Mouse (Mus musculus): ENCODE results near the gene Ppp2r5e. TPM values are rescaled to one million over a fixed set of nuclear protein-coding genes. Genes with fewer than 3 reads are reported as not detected.
A peak's percentile ranks its signal among the peaks of the same experiment; 100 is the strongest.

Gene Ppp2r5e
- polyA plus RNA-seq, 1 experiment from 2014 or later: 7.8 TPM

DNA sequence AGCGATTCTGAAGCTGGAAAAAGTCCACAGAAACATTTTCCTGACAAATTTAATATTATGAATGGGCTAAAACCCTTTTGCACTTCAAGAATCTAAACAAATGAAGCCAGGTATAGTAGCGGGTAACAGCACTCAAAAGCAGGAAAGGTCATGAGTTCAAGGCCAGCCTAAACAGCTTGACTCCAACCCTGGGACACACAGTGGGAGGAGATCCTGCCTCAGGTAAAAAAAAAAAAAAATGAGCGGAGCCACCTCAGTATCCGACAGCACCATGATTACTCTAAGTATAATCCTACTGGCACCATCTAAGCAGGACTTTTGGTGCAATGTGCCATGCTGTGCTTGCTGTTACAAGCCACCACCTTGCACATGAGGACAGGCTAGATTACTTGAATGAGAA lies 2.2 kb downstream of the Ppp2r5e start:
- 49% methylated on average over 4 of the region's 4 CpGs for WGBS
- H3K27me3 ChIP-seq (ENCODE audit: control insufficient read depth, insufficient read depth, low read length): no peaks in the 10 kb centered on the region
- no peak overlapping the region for H3K4me3 ChIP-seq (replicated peaks; ENCODE audit: low read length)
- H3K9ac ChIP-seq (ENCODE audit: low read length): no peak overlapping the region
- no peak for ATAC-seq (ENCODE audit: insufficient read depth, low FRiP score)
- peaks cover 8% of the 10 kb centered on the region; the same call in 1 of the 2 replicates for H3K36me3 ChIP-seq (ENCODE audit: control insufficient read depth, insufficient read depth, low read length)
- H3K4me2 ChIP-seq (ENCODE audit: low read depth, low read length): peak overlapping the region; percentile 94
- H3K4me1 ChIP-seq (ENCODE audit: control insufficient read depth, insufficient read depth, low read length): peaks cover 10% of the 10 kb centered on the region
- no peak overlapping the region for H3K27ac ChIP-seq (ENCODE audit: low read length)
- H3K9me3 ChIP-seq (replicated peaks; ENCODE audit: control insufficient read depth, low read length): no peaks in the 10 kb centered on the region

DNA sequence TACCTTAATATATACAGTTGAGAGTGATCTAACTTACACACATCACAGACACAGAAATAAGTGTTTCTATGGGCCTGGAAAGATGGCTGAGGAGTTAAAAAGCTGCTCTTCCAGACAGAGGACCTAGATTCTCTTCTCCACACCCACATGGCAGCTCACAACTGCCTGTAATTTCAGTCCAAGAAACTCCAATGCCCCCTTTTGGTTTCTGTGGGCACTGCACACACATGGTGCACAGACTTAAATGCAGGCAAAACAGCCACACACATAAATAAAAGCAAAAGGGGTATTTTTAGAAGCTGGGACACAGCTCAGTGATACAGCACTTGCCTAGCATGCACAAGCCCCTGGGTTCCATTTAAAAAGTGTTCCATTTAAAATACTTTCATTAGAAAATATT lies 8.5 kb downstream of the Ppp2r5e start:
- H3K9me3 ChIP-seq (replicated peaks; ENCODE audit: control insufficient read depth, low read length): no peaks in the 10 kb centered on the region
- ATAC-seq (ENCODE audit: insufficient read depth, low FRiP score): no peak
- no peak overlapping the region for H3K9ac ChIP-seq (ENCODE audit: low read length)
- peaks cover 14% of the 10 kb centered on the region; the same call in 1 of the 2 replicates for H3K36me3 ChIP-seq (ENCODE audit: control insufficient read depth, insufficient read depth, low read length)
- no peak overlapping the region for H3K27ac ChIP-seq (ENCODE audit: low read length)
- H3K4me2 ChIP-seq (ENCODE audit: low read depth, low read length): no peak overlapping the region
- no peaks in the 10 kb centered on the region for H3K27me3 ChIP-seq (ENCODE audit: control insufficient read depth, insufficient read depth, low read length)
- H3K4me3 ChIP-seq (replicated peaks; ENCODE audit: low read length): no peak overlapping the region
- H3K4me1 ChIP-seq (ENCODE audit: control insufficient read depth, insufficient read depth, low read length): no peaks in the 10 kb centered on the region

DNA sequence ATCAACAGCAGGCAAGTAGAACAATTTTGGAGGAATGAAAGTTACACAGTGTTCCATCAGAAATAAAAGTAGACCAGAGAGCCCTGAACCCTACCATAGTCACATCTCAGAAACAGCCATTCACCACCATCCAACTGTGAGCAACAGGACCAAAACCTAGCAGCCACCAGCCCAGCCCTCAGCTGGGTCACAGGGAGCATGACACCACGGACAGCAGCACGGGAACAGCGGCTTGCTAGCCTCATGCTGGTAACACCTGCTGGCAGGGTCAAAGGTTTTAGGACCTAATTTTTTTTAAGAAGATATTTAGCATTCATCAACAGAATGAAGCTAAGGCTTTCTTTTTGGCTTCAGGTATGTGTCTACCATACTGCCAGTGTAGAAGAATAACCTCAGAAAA lies 12.3 kb downstream of the Ppp2r5e start:
- WGBS: 77% methylated on average over 3 of the region's 3 CpGs
- H3K27ac ChIP-seq (ENCODE audit: low read length): no peak overlapping the region
- H3K36me3 ChIP-seq (ENCODE audit: control insufficient read depth, insufficient read depth, low read length): 0 out of 2 replicates have a peak, but pooled peaks cover 6% of the 10 kb centered on the region
- no peaks in the 10 kb centered on the region for H3K9me3 ChIP-seq (replicated peaks; ENCODE audit: control insufficient read depth, low read length)
- ATAC-seq (ENCODE audit: insufficient read depth, low FRiP score): no peak
- H3K4me2 ChIP-seq (ENCODE audit: low read depth, low read length): no peak overlapping the region
- no peak overlapping the region for H3K4me3 ChIP-seq (replicated peaks; ENCODE audit: low read length)
- no peak overlapping the region for H3K9ac ChIP-seq (ENCODE audit: low read length)
- H3K27me3 ChIP-seq (ENCODE audit: control insufficient read depth, insufficient read depth, low read length): no peaks in the 10 kb centered on the region
- no peaks in the 10 kb centered on the region for H3K4me1 ChIP-seq (ENCODE audit: control insufficient read depth, insufficient read depth, low read length)

DNA sequence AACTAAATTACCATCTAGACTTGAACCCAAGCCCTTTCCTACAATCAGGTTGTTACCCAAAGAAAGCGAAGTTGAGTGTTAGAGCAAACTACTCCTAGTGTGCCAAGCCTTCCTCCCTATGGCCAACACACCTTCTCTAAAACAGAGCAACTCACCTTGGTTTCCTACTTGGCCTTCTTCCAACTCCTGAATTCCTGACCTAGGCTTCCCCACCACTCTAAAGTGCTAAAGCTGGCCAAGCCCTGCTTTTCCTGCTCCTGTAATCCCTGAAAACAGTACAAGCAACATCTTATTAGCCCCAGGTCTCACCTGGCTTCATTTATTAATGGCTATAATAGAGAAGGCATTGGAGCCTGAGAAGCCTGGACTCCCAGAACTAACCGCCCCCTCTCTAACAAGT lies 17.0 kb downstream of the Ppp2r5e start:
- no peak overlapping the region for H3K4me3 ChIP-seq (replicated peaks; ENCODE audit: low read length)
- no peak overlapping the region for H3K4me2 ChIP-seq (ENCODE audit: low read depth, low read length)
- WGBS: 88% methylated on average over 2 of the region's 2 CpGs
- H3K9ac ChIP-seq (ENCODE audit: low read length): no peak overlapping the region
- H3K9me3 ChIP-seq (replicated peaks; ENCODE audit: control insufficient read depth, low read length): no peaks in the 10 kb centered on the region
- ATAC-seq (ENCODE audit: insufficient read depth, low FRiP score): no peak
- no peaks in the 10 kb centered on the region for H3K36me3 ChIP-seq (ENCODE audit: control insufficient read depth, insufficient read depth, low read length)
- no peaks in the 10 kb centered on the region for H3K27me3 ChIP-seq (ENCODE audit: control insufficient read depth, insufficient read depth, low read length)
- H3K4me1 ChIP-seq (ENCODE audit: control insufficient read depth, insufficient read depth, low read length): peaks cover 9% of the 10 kb centered on the region
- H3K27ac ChIP-seq (ENCODE audit: low read length): no peak overlapping the region

DNA sequence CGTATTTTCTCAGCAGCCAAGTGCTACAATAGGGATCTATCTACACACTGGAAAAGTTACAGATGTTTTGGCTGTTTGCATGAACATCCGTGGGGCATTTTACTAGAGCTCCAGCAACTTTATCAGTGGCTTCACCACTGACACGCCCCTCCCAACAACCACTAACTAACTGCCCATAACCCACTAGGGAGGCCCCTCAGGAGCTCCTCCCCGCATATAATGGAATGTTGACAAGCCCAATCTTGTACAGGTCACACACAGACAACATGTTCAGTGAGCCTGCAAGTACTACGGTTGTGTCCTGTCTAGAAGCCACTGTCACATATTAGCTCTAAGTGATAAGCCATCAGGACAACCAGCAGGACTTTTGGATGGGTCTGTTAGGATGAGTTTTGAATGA lies 18.8 kb downstream of the Ppp2r5e start:
- Histone ChIP-seq H3K9ac (ENCODE audit: low read length) (no peak overlapping the region), H3K36me3 (ENCODE audit: control insufficient read depth, insufficient read depth, low read length) (no peaks in the 10 kb centered on the region), H3K27me3 (ENCODE audit: control insufficient read depth, insufficient read depth, low read length) (no peaks in the 10 kb centered on the region), H3K9me3 (replicated peaks; ENCODE audit: control insufficient read depth, low read length) (no peaks in the 10 kb centered on the region), H3K27ac (ENCODE audit: low read length) (no peak overlapping the region), H3K4me3 (replicated peaks; ENCODE audit: low read length) (no peak overlapping the region), H3K4me2 (ENCODE audit: low read depth, low read length) (no peak overlapping the region), H3K4me1 (ENCODE audit: control insufficient read depth, insufficient read depth, low read length) (peaks cover 14% of the 10 kb centered on the region)
- no peak for ATAC-seq (ENCODE audit: insufficient read depth, low FRiP score)
- WGBS: 58% methylated on average over 5 of the region's 5 CpGs

DNA sequence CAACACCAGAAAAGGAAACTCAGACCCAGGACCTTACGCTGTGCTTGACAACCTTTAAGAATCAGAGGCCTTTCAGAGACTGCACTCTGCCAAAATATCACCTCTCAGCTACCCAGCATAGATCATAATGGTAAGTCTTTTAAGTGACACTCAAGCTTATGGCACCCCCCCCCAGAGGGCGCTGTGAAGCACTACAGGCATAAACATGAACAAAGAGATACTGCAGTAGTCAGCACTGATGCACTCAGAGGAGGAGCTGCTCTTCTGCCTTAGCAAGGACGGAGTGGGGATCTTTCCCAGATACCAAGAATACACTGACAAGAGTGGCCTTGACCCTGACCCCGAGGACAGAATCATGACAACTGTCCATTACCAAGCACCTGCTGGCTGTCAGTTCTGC lies 23.8 kb downstream of the Ppp2r5e start:
- WGBS: 64% methylated on average over 4 of the region's 4 CpGs
- ATAC-seq (ENCODE audit: insufficient read depth, low FRiP score): no peak
- no peak overlapping the region for H3K9ac ChIP-seq (ENCODE audit: low read length)
- H3K4me2 ChIP-seq (ENCODE audit: low read depth, low read length): no peak overlapping the region
- no peaks in the 10 kb centered on the region for H3K9me3 ChIP-seq (replicated peaks; ENCODE audit: control insufficient read depth, low read length)
- H3K36me3 ChIP-seq (ENCODE audit: control insufficient read depth, insufficient read depth, low read length): no peaks in the 10 kb centered on the region
- H3K4me3 ChIP-seq (replicated peaks; ENCODE audit: low read length): no peak overlapping the region
- peaks cover 15% of the 10 kb centered on the region for H3K4me1 ChIP-seq (ENCODE audit: control insufficient read depth, insufficient read depth, low read length)
- H3K27me3 ChIP-seq (ENCODE audit: control insufficient read depth, insufficient read depth, low read length): no peaks in the 10 kb centered on the region
- H3K27ac ChIP-seq (ENCODE audit: low read length): no peak overlapping the region

DNA sequence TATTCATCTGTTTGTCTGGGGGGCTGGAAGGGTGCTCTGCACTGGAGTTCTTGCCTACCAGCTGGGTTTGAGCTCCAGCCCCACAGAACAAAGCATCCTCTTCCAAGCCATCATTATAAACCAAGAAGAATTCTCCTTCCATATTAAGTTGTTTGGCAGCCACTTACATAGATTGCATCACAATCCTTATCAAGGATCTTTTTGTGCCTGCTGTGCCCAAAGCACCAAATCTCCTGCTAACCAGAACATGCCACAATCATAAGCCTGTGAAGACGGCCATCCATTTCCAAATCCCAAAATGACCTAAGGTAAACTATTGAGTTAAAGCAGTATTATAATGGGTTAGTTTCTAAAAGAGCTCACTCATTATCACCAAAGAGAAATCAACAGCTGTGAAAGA lies 25.9 kb downstream of the Ppp2r5e start:
- ATAC-seq (ENCODE audit: insufficient read depth, low FRiP score): no peak
- no peak overlapping the region for H3K9ac ChIP-seq (ENCODE audit: low read length)
- peaks cover 13% of the 10 kb centered on the region for H3K4me1 ChIP-seq (ENCODE audit: control insufficient read depth, insufficient read depth, low read length)
- H3K4me2 ChIP-seq (ENCODE audit: low read depth, low read length): no peak overlapping the region
- no peaks in the 10 kb centered on the region for H3K9me3 ChIP-seq (replicated peaks; ENCODE audit: control insufficient read depth, low read length)
- H3K27ac ChIP-seq (ENCODE audit: low read length): no peak overlapping the region
- WGBS: 73% methylated on average over 1 of the region's 1 CpGs
- no peak overlapping the region for H3K4me3 ChIP-seq (replicated peaks; ENCODE audit: low read length)
- H3K27me3 ChIP-seq (ENCODE audit: control insufficient read depth, insufficient read depth, low read length): no peaks in the 10 kb centered on the region
- H3K36me3 ChIP-seq (ENCODE audit: control insufficient read depth, insufficient read depth, low read length): no peaks in the 10 kb centered on the region

DNA sequence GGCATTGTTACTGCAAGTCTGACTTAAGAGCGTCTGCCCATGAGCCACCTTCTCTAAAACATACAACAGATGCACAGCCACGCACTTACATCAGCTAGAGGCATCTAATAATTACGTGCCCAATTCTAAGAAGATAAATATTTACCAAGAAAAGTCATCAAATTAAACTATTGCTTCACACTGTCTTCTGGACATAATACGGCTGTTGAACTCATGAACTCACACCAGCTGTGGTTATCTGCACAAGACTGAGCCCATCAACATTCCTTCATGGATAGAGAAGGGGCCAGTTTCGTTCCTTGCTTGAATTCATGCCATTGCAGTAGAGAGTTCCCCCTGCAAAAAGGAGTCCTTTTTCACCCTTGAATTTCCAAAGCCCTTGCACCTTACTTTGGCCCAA lies 28.3 kb downstream of the Ppp2r5e start:
- Histone ChIP-seq H3K27me3 (ENCODE audit: control insufficient read depth, insufficient read depth, low read length) (no peaks in the 10 kb centered on the region), H3K9ac (ENCODE audit: low read length) (no peak overlapping the region), H3K9me3 (replicated peaks; ENCODE audit: control insufficient read depth, low read length) (no peaks in the 10 kb centered on the region), H3K27ac (ENCODE audit: low read length) (0 out of 2 replicates have a peak overlapping the region, but pooled peaks have one; percentile 9), H3K4me1 (ENCODE audit: control insufficient read depth, insufficient read depth, low read length) (peaks cover 14% of the 10 kb centered on the region), H3K36me3 (ENCODE audit: control insufficient read depth, insufficient read depth, low read length) (no peaks in the 10 kb centered on the region), H3K4me3 (replicated peaks; ENCODE audit: low read length) (no peak overlapping the region), H3K4me2 (ENCODE audit: low read depth, low read length) (no peak overlapping the region)
- WGBS: 30% methylated on average over 5 of the region's 5 CpGs
- ATAC-seq (ENCODE audit: insufficient read depth, low FRiP score): peak; percentile 52; the same call in 1 of the 2 replicates

DNA sequence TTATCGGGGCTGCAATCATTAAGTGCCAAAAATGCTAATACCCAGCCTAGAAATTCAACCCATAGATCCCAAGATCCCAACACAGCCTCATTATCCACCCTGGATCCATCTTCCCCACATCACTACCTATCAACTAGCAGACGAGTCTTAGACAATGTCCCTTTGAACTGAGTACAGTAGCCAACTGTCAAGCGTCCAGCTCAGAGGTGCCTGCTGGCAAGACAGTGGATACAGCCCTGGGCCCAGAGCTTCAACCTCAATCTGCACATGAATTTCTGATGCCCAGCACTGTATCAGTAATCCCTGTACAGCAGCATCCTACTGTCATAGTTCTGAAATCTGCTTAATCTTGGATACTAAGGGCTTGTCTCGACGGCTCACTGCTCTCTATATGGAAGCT lies 30.3 kb downstream of the Ppp2r5e start:
- Histone ChIP-seq H3K9me3 (replicated peaks; ENCODE audit: control insufficient read depth, low read length) (no peaks in the 10 kb centered on the region), H3K9ac (ENCODE audit: low read length) (no peak overlapping the region), H3K4me2 (ENCODE audit: low read depth, low read length) (no peak overlapping the region), H3K27me3 (ENCODE audit: control insufficient read depth, insufficient read depth, low read length) (no peaks in the 10 kb centered on the region), H3K27ac (ENCODE audit: low read length) (no peak overlapping the region), H3K4me1 (ENCODE audit: control insufficient read depth, insufficient read depth, low read length) (peaks cover 16% of the 10 kb centered on the region), H3K36me3 (ENCODE audit: control insufficient read depth, insufficient read depth, low read length) (no peaks in the 10 kb centered on the region), H3K4me3 (replicated peaks; ENCODE audit: low read length) (no peak overlapping the region)
- 92% methylated on average over 5 of the region's 5 CpGs for WGBS
- ATAC-seq (ENCODE audit: insufficient read depth, low FRiP score): no peak

DNA sequence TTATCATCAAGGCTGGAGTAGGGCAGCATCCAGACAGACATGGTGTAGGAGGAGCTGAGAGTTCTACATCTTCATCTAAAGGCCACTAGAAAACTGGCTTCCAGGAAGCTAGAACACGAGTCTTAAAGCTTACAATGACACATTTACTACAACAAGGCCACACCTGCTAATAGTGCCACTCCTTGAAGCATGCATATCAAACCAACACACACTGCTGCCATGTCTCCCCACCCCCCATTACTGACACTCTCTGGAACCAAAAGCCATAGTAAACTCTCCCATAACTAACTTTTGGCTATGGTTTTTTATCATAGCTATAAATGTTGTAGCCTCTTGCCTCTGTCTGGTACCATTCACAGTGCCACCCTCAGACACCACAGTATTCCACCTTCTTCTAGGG lies 31.5 kb downstream of the Ppp2r5e start:
- Histone ChIP-seq H3K4me3 (replicated peaks; ENCODE audit: low read length) (no peak overlapping the region), H3K4me1 (ENCODE audit: control insufficient read depth, insufficient read depth, low read length) (peaks cover 16% of the 10 kb centered on the region), H3K27ac (ENCODE audit: low read length) (no peak overlapping the region; the same call in 1 of the 2 replicates), H3K36me3 (ENCODE audit: control insufficient read depth, insufficient read depth, low read length) (no peaks in the 10 kb centered on the region), H3K9me3 (replicated peaks; ENCODE audit: control insufficient read depth, low read length) (no peaks in the 10 kb centered on the region), H3K9ac (ENCODE audit: low read length) (no peak overlapping the region), H3K4me2 (ENCODE audit: low read depth, low read length) (no peak overlapping the region), H3K27me3 (ENCODE audit: control insufficient read depth, insufficient read depth, low read length) (no peaks in the 10 kb centered on the region)
- no peak for ATAC-seq (ENCODE audit: insufficient read depth, low FRiP score)
- 57% methylated on average over 1 of the region's 1 CpGs for WGBS
